Mouse (Mus musculus) heart, embryonic 15.5 days (tissue): Measurements from ENCODE around the gene Acaca. TPM values are rescaled to one million over a fixed set of nuclear protein-coding genes. Genes with fewer than 3 reads are reported as not detected.

ENCODE experiments used
- ATAC-seq: fragments of 200-750 bp; cut with Nextera tagmentation; replicated peaks from 2 replicates; pipeline ENCODE4 v1.8.0; 2017; ENCODE audit warnings: low read depth, moderate TSS enrichment; ENCODE audit not compliant: insufficient number of reproducible peaks, insufficient read depth, low FRiP score
- H3K27ac ChIP-seq: fragments of 300-500 bp; sonication (generic); 2 replicates; pipeline ENCODE4 v1.5.1; 2015; ENCODE audit warnings: mild to moderate bottlenecking, inconsistent platforms
- H3K27me3 ChIP-seq: fragments of 300-500 bp; sonication (generic); 2 replicates; pipeline ENCODE4 v1.6.1; 2015; ENCODE audit warnings: inconsistent platforms
- H3K36me3 ChIP-seq: fragments of 300-500 bp; sonication (generic); 2 replicates; pipeline ENCODE4 v1.6.1; 2015; ENCODE audit warnings: mild to moderate bottlenecking, inconsistent platforms
- H3K4me1 ChIP-seq: fragments of 300-500 bp; sonication (generic); replicated peaks from 2 replicates; pipeline ENCODE4 v1.6.1; 2015; ENCODE audit warnings: inconsistent platforms
- H3K4me2 ChIP-seq: fragments of 300-500 bp; sonication (generic); 2 replicates; pipeline ENCODE4 v1.6.1; 2015; ENCODE audit warnings: inconsistent platforms, mild to moderate bottlenecking, moderate library complexity
- H3K4me3 ChIP-seq: fragments of 300-500 bp; sonication (generic); 2 replicates; pipeline ENCODE4 v1.5.1; 2015; ENCODE audit warnings: mild to moderate bottlenecking, inconsistent platforms
- H3K9ac ChIP-seq: fragments of 300-500 bp; sonication (generic); 2 replicates; pipeline ENCODE4 v1.6.1; 2015; ENCODE audit warnings: mild to moderate bottlenecking, inconsistent platforms
- H3K9me3 ChIP-seq: fragments of 300-500 bp; sonication (generic); replicated peaks from 2 replicates; pipeline ENCODE4 v1.6.1; 2016; ENCODE audit warnings: inconsistent platforms
- WGBS: fragments of 180-500 bp; shearing (Covaris S2); methylation state at CpG from one replicate; pipeline ENCODE4 v1.1.7; 2015; ENCODE audit warnings: mixed read lengths; 5-methylcytosine and 5-hydroxymethylcytosine counted together
- polyA plus RNA-seq: library from polyadenylated mRNA; unstranded; fragments of >200 nt; fragmentation: Nextera tagmentation; extraction: Ambion mirVana; gene quantifications from 2 replicates; pipeline ENCODE4 v1.2.1, GENCODE M21; 2015

The Acaca gene
- polyA plus RNA-seq, 1 experiment from 2014 or later, result 5.9 TPM

DNA sequence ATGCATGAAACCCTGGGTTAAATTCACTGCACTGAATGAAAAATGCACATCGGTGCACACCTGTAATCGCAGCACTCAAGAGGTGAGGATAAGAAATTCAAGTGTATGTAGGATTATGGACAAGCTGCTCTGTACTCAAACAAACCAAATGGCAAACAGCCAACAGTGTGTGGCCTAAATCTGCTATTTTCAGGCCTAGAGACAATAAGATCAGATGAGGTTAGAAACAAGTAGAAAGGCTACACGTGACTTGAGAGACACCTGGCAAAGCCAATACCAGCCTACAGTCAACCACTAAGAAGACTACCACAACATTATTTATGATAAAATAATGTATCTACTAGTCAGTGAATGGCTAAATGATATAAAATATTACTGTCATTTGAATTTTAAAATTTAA is 310.9 kb downstream of the Acaca start:
- H3K4me2 ChIP-seq, result no peak overlapping the region
- no peak overlapping the region for H3K9ac ChIP-seq
- ATAC-seq, result no peak
- no peaks in the 10 kb centered on the region for H3K27me3 ChIP-seq
- H3K36me3 ChIP-seq, result no peaks in the 10 kb centered on the region
- no peak overlapping the region for H3K27ac ChIP-seq
- no peak overlapping the region for H3K4me3 ChIP-seq
- no peaks in the 10 kb centered on the region for H3K4me1 ChIP-seq
- WGBS, result 78% methylated on average over 3 of the region's 3 CpGs
- no peaks in the 10 kb centered on the region for H3K9me3 ChIP-seq

DNA sequence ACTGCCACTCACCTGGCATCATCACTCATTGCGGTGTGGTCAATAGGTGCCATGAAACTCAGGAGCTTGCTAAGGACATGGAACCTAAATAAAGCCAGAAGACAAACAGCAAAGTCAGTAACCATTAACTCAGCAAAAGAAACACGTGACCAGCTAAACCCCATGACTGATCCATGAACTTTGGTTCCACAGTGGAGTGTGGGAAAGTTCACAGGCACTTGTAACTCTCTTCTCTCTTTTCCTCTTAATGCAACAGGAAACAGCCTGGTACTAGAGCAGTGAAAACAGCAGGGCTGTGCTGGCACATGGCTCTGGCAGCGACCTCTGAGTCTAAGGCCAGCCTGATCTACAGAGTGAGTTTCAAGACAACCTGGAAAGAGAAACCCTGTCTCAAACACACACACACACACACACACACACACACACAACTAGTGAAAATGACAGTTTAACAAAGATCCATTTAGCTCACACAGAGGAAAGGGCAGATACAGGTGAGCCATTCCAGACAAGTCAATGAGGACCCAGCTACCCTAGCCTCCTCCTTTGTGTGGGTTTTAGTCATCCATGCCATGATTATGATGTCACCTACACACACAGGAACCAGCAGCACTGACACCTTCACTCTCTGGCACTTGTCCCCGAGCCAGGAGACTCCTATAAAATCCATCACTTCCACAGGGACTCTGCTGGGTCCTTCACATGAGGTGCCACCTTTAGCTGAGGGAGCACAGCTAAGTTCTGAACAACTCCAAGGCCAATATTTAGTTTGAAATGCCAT is 313.3 kb downstream of the Acaca start:
- Histone ChIP-seq H3K9me3 (no peaks in the 10 kb centered on the region), H3K9ac (no peak overlapping the region), H3K36me3 (no peaks in the 10 kb centered on the region), H3K27me3 (no peaks in the 10 kb centered on the region), H3K4me3 (no peak overlapping the region), H3K4me1 (no peaks in the 10 kb centered on the region), H3K4me2 (no peak overlapping the region), H3K27ac (no peak overlapping the region)
- ATAC-seq, result no peak
- WGBS, result 86% methylated on average over 4 of the region's 4 CpGs

Other genes with a start within 250 kb of the Acaca start
- gene Ddx52, start 187.6 kb upstream of the Acaca start, polyA plus RNA-seq, result 18.7 and 18.9 TPM in 2 replicates
- 6.2 and 8.8 TPM in 2 replicates for gene Synrg, start 165.2 kb upstream of the Acaca start, polyA plus RNA-seq
- 4.3 and 8.9 TPM in 2 replicates for gene Dusp14, start 60.4 kb upstream of the Acaca start, polyA plus RNA-seq
- 15.5 and 20.1 TPM in 2 replicates for gene Tada2a, start 72 bp upstream of the Acaca start, polyA plus RNA-seq
- not detected in 2 replicates for gene Gm11437, start 37.8 kb downstream of the Acaca start, polyA plus RNA-seq